Mouse (Mus musculus): ENCODE data around the gene Vmn1r233.

Vmn1r233 gene

GRCm38 (mm10) chr17:20996364-20996763 is at the start of gene Vmn1r233:
TSS of gene Vmn1r233 (minus strand) at chr17:20996464.
- no peak for DNase-seq (ENCODE audit: low spot score)

GRCm38 (mm10) chr17:21018410-21019080 is 22.3 kb upstream of the Vmn1r233 start:
- DNase-seq (ENCODE audit: low spot score), result no peak

- DNase-seq (ENCODE audit: low spot score), result no peak
Observed at GRCm38 (mm10) chr17:21009726-21010125, 13.5 kb upstream of the Vmn1r233 start.

GRCm38 (mm10) chr17:21008382-21009331 is 12.4 kb upstream of the Vmn1r233 start, which contains the start of gene Zfp160:
TSS of gene Zfp160 (plus strand) at chr17:21008903.
- peak; percentile 87 for DNase-seq (ENCODE audit: low spot score)

- DNase-seq (ENCODE audit: low spot score), result no peak
Observed at GRCm38 (mm10) chr17:20993716-20994115, 2.5 kb downstream of the Vmn1r233 start.

- no peak for DNase-seq (ENCODE audit: low spot score)
Observed at GRCm38 (mm10) chr17:20966681-20967080, 29.6 kb downstream of the Vmn1r233 start.

GRCm38 (mm10) chr17:20965421-20965820 is 30.8 kb downstream of the Vmn1r233 start:
- DNase-seq (ENCODE audit: low spot score), result no peak

- no peak for DNase-seq (ENCODE audit: low spot score)
Observed at GRCm38 (mm10) chr17:20960386-20960785, 35.9 kb downstream of the Vmn1r233 start.

GRCm38 (mm10) chr17:20946636-20947035 is 49.6 kb downstream of the Vmn1r233 start:
- DNase-seq (ENCODE audit: low spot score), result no peak

- DNase-seq (ENCODE audit: low spot score), result no peak
Observed at GRCm38 (mm10) chr17:20946026-20946565, 50.2 kb downstream of the Vmn1r233 start.

- DNase-seq (ENCODE audit: low spot score), result peak; percentile 99
Observed at GRCm38 (mm10) chr17:20944985-20945891, 51.0 kb downstream of the Vmn1r233 start, which contains the start of gene Ppp2r1a. TSS of gene Ppp2r1a (plus strand) at chr17:20945311.

- DNase-seq (ENCODE audit: low spot score), result no peak
Observed at GRCm38 (mm10) chr17:20944226-20944625, 52.0 kb downstream of the Vmn1r233 start.

Data from yolk sac, embryonic 10.5 days (tissue).